Mouse (Mus musculus) CH12.LX (cell line): ENCODE results near the gene Grm8. TPM values are rescaled to one million over a fixed set of nuclear protein-coding genes. Genes with fewer than 3 reads are reported as not detected.
A peak's percentile ranks its signal among the peaks of the same experiment; 100 is the strongest.

Experiments
- DNase-seq: peaks from one replicate; pipeline ENCODE4 v3.0.0-alpha.2; 2013; ENCODE audit errors: extremely low read depth
- H3K27ac ChIP-seq: 2 replicates; pipeline ENCODE4 v1.5.1; 2012; ENCODE audit warnings: low read depth, mild to moderate bottlenecking, control low read depth, moderate library complexity; ENCODE audit not compliant: insufficient read depth
- H3K27me3 ChIP-seq: replicated peaks from 2 replicates; pipeline ENCODE3; 2012; ENCODE audit warnings: inconsistent platforms
- H3K36me3 ChIP-seq, 2 experiments: replicated peaks in 1 of 2; 2 replicates each; pipeline versions ENCODE3 to v1.6.1; 2012; ENCODE audit warnings: inconsistent platforms in 1 of 2, low read length in 1 of 2, mild to moderate bottlenecking in 1 of 2, mixed read lengths in 1 of 2, moderate library complexity in 1 of 2; ENCODE audit not compliant: control insufficient read depth in 1 of 2, insufficient read depth in 1 of 2
- H3K4me1 ChIP-seq, 2 experiments: 2 replicates each; pipeline ENCODE4 v1.6.1; 2012; ENCODE audit warnings: inconsistent platforms in 1 of 2, moderate library complexity in 1 of 2; ENCODE audit not compliant: insufficient read depth in 2 of 2, control insufficient read depth in 1 of 2
- H3K4me2 ChIP-seq: 2 replicates; pipeline ENCODE4 v1.6.1; 2012; ENCODE audit warnings: low read depth, mild to moderate bottlenecking, control low read depth; ENCODE audit not compliant: poor library complexity, insufficient read depth, severe bottlenecking
- H3K4me3 ChIP-seq, 3 experiments: fragments of 150-350 bp in 1 of 3; sonication (generic) in 1 of 3; replicated peaks in 1 of 3; 2 replicates each; pipeline versions ENCODE3 to v1.5.1; 2011 to 2012; ENCODE audit warnings: low read depth in 2 of 3, low read length in 2 of 3, mild to moderate bottlenecking in 2 of 3, moderate library complexity in 2 of 3, control low read depth in 1 of 3, improper control_type of control experiment in 1 of 3, inconsistent platforms in 1 of 3, mixed read lengths in 1 of 3; ENCODE audit not compliant: poor library complexity in 1 of 3
- H3K79me2 ChIP-seq: replicated peaks from 2 replicates; pipeline ENCODE4 v1.6.1; 2012; ENCODE audit warnings: mild to moderate bottlenecking, moderate library complexity; ENCODE audit not compliant: control insufficient read depth, poor library complexity, insufficient read depth, severe bottlenecking; ENCODE audit errors: extremely low read depth
- H3K9ac ChIP-seq: 2 replicates; pipeline ENCODE4 v1.6.1; 2012; ENCODE audit warnings: low read depth, mild to moderate bottlenecking, control low read depth, moderate library complexity; ENCODE audit not compliant: insufficient read depth
- H3K9me3 ChIP-seq: replicated peaks from 2 replicates; pipeline ENCODE3; 2012; ENCODE audit warnings: low read length, inconsistent platforms, mixed read lengths
- BHLHE40 ChIP-seq: IDR thresholded peaks from 2 replicates; pipeline ENCODE4 v1.6.1; 2011; ENCODE audit warnings: mild to moderate bottlenecking, low read depth, low read length, improper control_type of control experiment
- CHD2 ChIP-seq: IDR thresholded peaks from 2 replicates; pipeline ENCODE4 v1.6.1; 2011; ENCODE audit warnings: low read length, improper control_type of control experiment
- CTCF ChIP-seq, 2 experiments: IDR thresholded peaks in 1 of 2; conservative IDR thresholded peaks in 1 of 2; 2 replicates each; pipeline ENCODE4 v1.5.1; 2011 to 2012; ENCODE audit warnings: low read depth in 2 of 2, low read length in 2 of 2, improper control_type of control experiment in 1 of 2, inconsistent platforms in 1 of 2, mild to moderate bottlenecking in 1 of 2, moderate library complexity in 1 of 2
- E2F4 ChIP-seq: IDR thresholded peaks from 2 replicates; pipeline ENCODE4 v1.6.1; 2011; ENCODE audit warnings: low read depth, low read length, improper control_type of control experiment; ENCODE audit not compliant: insufficient replicate concordance
- ELF1 ChIP-seq: IDR thresholded peaks from 2 replicates; pipeline ENCODE4 v1.6.1; 2014; ENCODE audit warnings: low read depth, mild to moderate bottlenecking, inconsistent platforms, low read length, improper control_type of control experiment
- HCFC1 ChIP-seq: IDR thresholded peaks from 2 replicates; pipeline ENCODE4 v1.6.1; 2012; ENCODE audit warnings: low read depth, mild to moderate bottlenecking, inconsistent platforms, low read length, improper control_type of control experiment
- JUN ChIP-seq: IDR thresholded peaks from 2 replicates; pipeline ENCODE4 v1.6.1; 2011; ENCODE audit warnings: low read depth, mild to moderate bottlenecking, low read length, improper control_type of control experiment, moderate library complexity; ENCODE audit not compliant: insufficient read depth
- JUND ChIP-seq: conservative IDR thresholded peaks from 2 replicates; pipeline ENCODE4 v1.6.1; 2011; ENCODE audit warnings: low read depth, low read length, improper control_type of control experiment
- KAT2A ChIP-seq: IDR thresholded peaks from 2 replicates; pipeline ENCODE4 v1.6.1; 2012; ENCODE audit warnings: low read length, improper control_type of control experiment, inconsistent platforms; ENCODE audit not compliant: insufficient replicate concordance
- MAFK ChIP-seq: IDR thresholded peaks from 2 replicates; pipeline ENCODE4 v1.6.1; 2011; ENCODE audit warnings: low read length, improper control_type of control experiment; ENCODE audit not compliant: insufficient replicate concordance
- MAX ChIP-seq: IDR thresholded peaks from 2 replicates; pipeline ENCODE4 v1.6.1; 2011; ENCODE audit warnings: low read length, improper control_type of control experiment
- MEF2A ChIP-seq: IDR thresholded peaks from 2 replicates; pipeline ENCODE4 v1.6.1; 2014; ENCODE audit warnings: low read depth, mild to moderate bottlenecking, inconsistent platforms, low read length, improper control_type of control experiment, borderline replicate concordance
- MXI1 ChIP-seq: IDR thresholded peaks from 2 replicates; pipeline ENCODE4 v1.6.1; 2011; ENCODE audit warnings: mild to moderate bottlenecking, low read depth, low read length, improper control_type of control experiment
- NELFE ChIP-seq: IDR thresholded peaks from 2 replicates; pipeline ENCODE4 v1.6.1; 2011; ENCODE audit warnings: low read depth, low read length, improper control_type of control experiment
- NRF1 ChIP-seq: IDR thresholded peaks from 2 replicates; pipeline ENCODE4 v1.6.1; 2014; ENCODE audit warnings: low read depth, mild to moderate bottlenecking, inconsistent platforms, low read length, improper control_type of control experiment, moderate library complexity
- POLR2A ChIP-seq: IDR thresholded peaks from 2 replicates; pipeline ENCODE4 v1.6.1; 2011; ENCODE audit warnings: low read depth, mild to moderate bottlenecking, improper control_type of control experiment, low read length
- RAD21 ChIP-seq: IDR thresholded peaks from 2 replicates; pipeline ENCODE4 v1.6.1; 2011; ENCODE audit warnings: low read depth, mild to moderate bottlenecking, low read length, improper control_type of control experiment, moderate library complexity
- SIN3A ChIP-seq: IDR thresholded peaks from 2 replicates; pipeline ENCODE4 v1.6.1; 2012; ENCODE audit warnings: low read length, improper control_type of control experiment, inconsistent platforms
- SMC3 ChIP-seq: IDR thresholded peaks from 2 replicates; pipeline ENCODE4 v1.6.1; 2011; ENCODE audit warnings: low read depth, low read length, improper control_type of control experiment
- TBP ChIP-seq: conservative IDR thresholded peaks from 2 replicates; pipeline ENCODE4 v1.6.1; 2011; ENCODE audit warnings: low read depth, low read length, improper control_type of control experiment
- UBTF ChIP-seq: IDR thresholded peaks from 2 replicates; pipeline ENCODE4 v1.6.1; 2012; ENCODE audit warnings: low read depth, mild to moderate bottlenecking, inconsistent platforms, low read length, improper control_type of control experiment, moderate library complexity
- ZC3H11A ChIP-seq: IDR thresholded peaks from 2 replicates; pipeline ENCODE4 v1.6.1; 2012; ENCODE audit warnings: low read depth, mild to moderate bottlenecking, inconsistent platforms, low read length, improper control_type of control experiment
- dilution Hi-C: fragments of 300-500 bp; cut with MboI; formaldehyde crosslinking; loops from 2 replicates; pipeline ENCODE4 v1.14.3; 2020; ENCODE audit warnings: low sequenced_read_pairs; ENCODE audit not compliant: extremely low pct_unique_long_range_greater_than_20kb, extremely low pct_ligation_motif_present
- in situ Hi-C: fragments of 300-500 bp; cut with MboI; formaldehyde crosslinking; loops from 3 replicates; pipeline ENCODE4 v1.14.3; 2019; ENCODE audit warnings: low sequenced_read_pairs, low pct_ligation_motif_present, low pct_unique_long_range_greater_than_20kb, mixed read lengths
- polyA plus RNA-seq: library from polyadenylated mRNA; unstranded; fragments of >175 nt; gene quantifications from 2 replicates; pipeline ENCODE4 v1.2.1, GENCODE M21; 2012; ENCODE audit warnings: low read depth; ENCODE audit not compliant: insufficient read length
- total RNA-seq, 2 experiments: library from RNA; depleted of rRNA; stranded (reverse); fragments of 300-350 nt in 1 of 2; fragments of >200 nt in 1 of 2; gene quantifications; 2 replicates each; pipeline ENCODE4 v1.2.3; 2012 to 2014

Gene Grm8
- total and polyA plus RNA-seq, 3 experiments, result 0.08 to 0.72 (median 0.21) TPM

DNA sequence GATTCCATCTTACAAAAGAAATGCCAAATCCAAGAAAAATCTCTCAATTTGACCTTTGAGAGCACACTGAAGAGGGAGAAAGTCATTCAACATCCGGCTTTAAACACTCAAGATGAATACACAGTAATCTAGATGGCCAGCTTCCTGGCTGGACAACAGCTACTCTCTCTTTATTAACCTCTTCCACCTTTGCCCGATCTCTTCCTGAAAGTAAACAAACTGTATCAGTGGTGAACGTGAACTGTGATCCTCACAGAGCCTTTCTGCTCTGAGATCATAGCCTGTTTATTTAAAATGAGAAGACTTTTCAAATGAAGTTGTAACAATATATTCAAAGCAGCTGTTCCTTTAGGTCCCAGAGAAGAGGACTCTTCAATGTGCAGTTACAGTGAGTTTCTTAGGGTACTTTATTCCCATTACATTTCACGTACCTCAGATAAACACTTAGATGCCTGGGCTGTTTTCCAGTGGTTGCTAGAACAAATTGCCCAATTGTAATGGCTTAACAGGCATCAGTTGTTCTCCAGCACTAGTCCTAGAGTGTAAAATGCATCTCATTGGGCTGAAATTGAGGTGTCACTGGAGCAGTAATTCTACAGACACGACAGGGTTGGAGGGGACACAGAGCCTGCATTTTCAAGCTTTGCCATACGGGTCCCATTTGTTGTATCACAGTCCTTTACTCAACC is 473.1 kb downstream of the Grm8 start:
- H3K9me3 ChIP-seq, result no peaks in the 10 kb centered on the region
- dilution Hi-C loops (no loop called here), in situ Hi-C loops (loop anchor here (5.0 to 25.0 kb wide), 3 partner anchors 325 to 725 kb away; partner anchors contain the start of gene Zfp800)
- no peak overlapping the region for H3K4me2 ChIP-seq
- H3K9ac ChIP-seq, result no peak overlapping the region
- DNase-seq, result no peak
- H3K36me3 ChIP-seq, result no peaks in the 10 kb centered on the region
- TF ChIP-seq POLR2A (no peak), KAT2A (no peak), HCFC1 (no peak), UBTF (no peak), TBP (no peak), MXI1 (no peak), JUN (no peak), MAFK (no peak), MEF2A (no peak), MAX (no peak), E2F4 (no peak), CHD2 (no peak), NRF1 (no peak), NELFE (no peak), ELF1 (no peak), SIN3A (no peak), ZC3H11A (no peak)
- no peak overlapping the region for H3K27ac ChIP-seq
- no peak overlapping the region for H3K4me3 ChIP-seq
- H3K79me2 ChIP-seq, result no peaks in the 10 kb centered on the region
- H3K27me3 ChIP-seq, result no peaks in the 10 kb centered on the region
- H3K4me1 ChIP-seq, result no peaks in the 10 kb centered on the region

DNA sequence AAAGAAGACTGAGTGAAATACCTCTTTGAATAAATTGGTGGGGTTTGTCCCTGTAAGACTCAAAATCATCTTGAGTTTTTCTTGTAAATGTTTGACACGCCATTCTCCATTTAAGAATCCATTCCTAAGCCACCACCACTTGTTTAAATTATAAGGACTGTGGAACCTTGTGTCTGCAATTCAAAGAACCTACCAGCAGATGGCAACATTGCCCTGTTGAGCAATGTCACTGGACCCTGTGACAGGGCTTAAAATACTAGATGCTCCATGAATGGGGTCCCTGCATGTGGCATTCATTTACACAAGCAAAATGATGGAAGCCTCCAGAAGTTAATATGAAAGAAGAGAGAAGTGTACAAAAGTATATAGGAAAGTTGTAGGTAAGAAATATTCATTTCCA is 477.5 kb downstream of the Grm8 start:
- dilution Hi-C loops (no loop called here), in situ Hi-C loops (loop anchor here (25.0 kb wide), 2 partner anchors 330 to 730 kb away; partner anchors contain the start of gene Zfp800)
- peak; percentile 92 for TF ChIP-seq SMC3
- TF ChIP-seq BHLHE40, result no peak
- TF ChIP-seq RAD21, result peak; percentile 99
- peak; percentile 77 for TF ChIP-seq ZC3H11A
- 0 out of 2 replicates have a peak, but pooled peaks have one; percentile 17 for TF ChIP-seq JUND
- TF ChIP-seq CTCF (conservative IDR thresholded peaks at IDR 0.05 in 1 of 2, IDR thresholded peaks at IDR 0.05 in 1 of 2; ENCODE audit: low read depth in 2 of 2, low read length in 2 of 2), result peak; percentile 68 to 91
- no peak for TF ChIP-seq MAX
- H3K27me3 ChIP-seq, result no peaks in the 10 kb centered on the region
- DNase-seq, result peak; percentile 70
- H3K4me3 ChIP-seq, result no peak overlapping the region
- H3K36me3 ChIP-seq, result no peaks in the 10 kb centered on the region
- H3K4me2 ChIP-seq, result no peak overlapping the region; the same call in 1 of the 2 replicates
- no peaks in the 10 kb centered on the region for H3K4me1 ChIP-seq
- H3K9me3 ChIP-seq, result peaks cover 6% of the 10 kb centered on the region
- no peak overlapping the region for H3K27ac ChIP-seq
- H3K79me2 ChIP-seq, result no peaks in the 10 kb centered on the region
- H3K9ac ChIP-seq, result no peak overlapping the region
